Mouse (Mus musculus) cerebellum, adult 18-20 months (tissue): ENCODE data around the gene Mrpl34.

ENCODE experiments used
- DNase-seq, 2 experiments: peaks; one replicate each; pipeline ENCODE4 v3.0.0; 2021

Mrpl34 gene

GRCm38 (mm10) chr8:71496481-71496880 lies 31.7 kb downstream of the Mrpl34 start:
- DNase-seq, result peak; percentile 75 to 82

- DNase-seq, result peak; percentile 50 to 57
These were observed 32.4 kb downstream of the Mrpl34 start for GRCm38 (mm10) chr8:71497077-71497645.

GRCm38 (mm10) chr8:71497881-71498501 lies 33.2 kb downstream of the Mrpl34 start:
- DNase-seq, result peak in 1 of 2 experiments; percentile 27

GRCm38 (mm10) chr8:71498816-71499690 lies 34.3 kb downstream of the Mrpl34 start:
- no peak for DNase-seq

- no peak for DNase-seq
These were observed 39.6 kb downstream of the Mrpl34 start for GRCm38 (mm10) chr8:71504349-71504748.

GRCm38 (mm10) chr8:71505326-71505725 lies 40.6 kb downstream of the Mrpl34 start:
- DNase-seq, result no peak

GRCm38 (mm10) chr8:71505979-71506378 lies 41.2 kb downstream of the Mrpl34 start:
- peak; percentile 75 to 76 for DNase-seq

GRCm38 (mm10) chr8:71507589-71508104 lies 42.9 kb downstream of the Mrpl34 start:
- DNase-seq, result peak; percentile 83 to 91

- DNase-seq, result no peak
These were observed 44.6 kb downstream of the Mrpl34 start for GRCm38 (mm10) chr8:71509316-71509715.

- no peak for DNase-seq
These were observed 46.9 kb downstream of the Mrpl34 start, which contains the start of gene Plvap for GRCm38 (mm10) chr8:71511644-71512043. Plvap (minus strand) TSS chr8:71511752.

- DNase-seq, result no peak
These were observed 48.4 kb downstream of the Mrpl34 start for GRCm38 (mm10) chr8:71513018-71513754.

- DNase-seq, result no peak
These were observed 50.3 kb downstream of the Mrpl34 start for GRCm38 (mm10) chr8:71515043-71515442.
